Mouse (Mus musculus) hindbrain, embryonic 13.5 days (tissue): ENCODE results near the gene Lactbl1. TPM values are rescaled to one million over a fixed set of nuclear protein-coding genes. Genes with fewer than 3 reads are reported as not detected.

Experiments
- microRNA-seq: library from miRNA; unstranded; fragments of <30 nt; microRNA quantifications from one replicate; pipeline ENCODE4, GENCODE M21; 2016
- polyA plus RNA-seq: library from polyadenylated mRNA; unstranded; fragments of >200 nt; fragmentation: Nextera tagmentation; extraction: Ambion mirVana; gene quantifications from 2 replicates; pipeline ENCODE4 v1.2.1, GENCODE M21; 2015

Lactbl1 gene
- polyA plus RNA-seq, 1 experiment from 2014 or later, result not detected

Small RNAs within 50 kb of the gene (microRNA-seq; reads per million reads assigned to microRNA genes)
- gene Gm22180, result not detected

Other genes with a start within 250 kb of the Lactbl1 start
- 0.55 and 1.1 TPM in 2 replicates for gene Htr1d, start 199.1 kb upstream of the Lactbl1 start, polyA plus RNA-seq
- gene 6030445D17Rik, start 160.4 kb upstream of the Lactbl1 start, polyA plus RNA-seq, result 0.09 and 0.10 TPM in 2 replicates
- gene Luzp1, start 152.9 kb upstream of the Lactbl1 start, polyA plus RNA-seq, result 67.1 and 76.1 TPM in 2 replicates
- gene Kdm1a, start 19.9 kb upstream of the Lactbl1 start, polyA plus RNA-seq, result 80.7 and 80.8 TPM in 2 replicates
- not detected in 2 replicates for gene Tex46, start 12.2 kb upstream of the Lactbl1 start, polyA plus RNA-seq
- gene Ephb2, start 213.4 kb downstream of the Lactbl1 start, polyA plus RNA-seq, result 14.9 and 16.5 TPM in 2 replicates